Mouse (Mus musculus) midbrain, embryonic 12.5 days (tissue): ENCODE measurements around the gene 1700012B07Rik. TPM values are rescaled to one million over a fixed set of nuclear protein-coding genes. Genes with fewer than 3 reads are reported as not detected.

Experiments used
- ATAC-seq: fragments of 200-750 bp; cut with Nextera tagmentation; 2 replicates; pipeline ENCODE4 v1.8.0; 2017; ENCODE audit warnings: low read depth, moderate TSS enrichment, moderate library complexity; ENCODE audit not compliant: low FRiP score
- H3K27ac ChIP-seq: fragments of 300-500 bp; sonication (generic); replicated peaks from 2 replicates; pipeline ENCODE4 v1.5.1; 2016; ENCODE audit warnings: mild to moderate bottlenecking
- H3K27me3 ChIP-seq: fragments of 300-500 bp; sonication (generic); 2 replicates; pipeline ENCODE4 v1.6.1; 2016; ENCODE audit warnings: mild to moderate bottlenecking
- H3K36me3 ChIP-seq: fragments of 300-500 bp; sonication (generic); 2 replicates; pipeline ENCODE4 v1.6.1; 2016
- H3K4me1 ChIP-seq: fragments of 300-500 bp; sonication (generic); 2 replicates; pipeline ENCODE4 v1.6.1; 2016
- H3K4me2 ChIP-seq: fragments of 300-500 bp; sonication (generic); replicated peaks from 2 replicates; pipeline ENCODE4 v1.6.1; 2016; ENCODE audit warnings: mild to moderate bottlenecking, moderate library complexity
- H3K4me3 ChIP-seq: fragments of 300-500 bp; sonication (generic); 2 replicates; pipeline ENCODE4 v1.5.1; 2016; ENCODE audit warnings: mild to moderate bottlenecking
- H3K9ac ChIP-seq: fragments of 300-500 bp; sonication (generic); replicated peaks from 2 replicates; pipeline ENCODE4 v1.6.1; 2016; ENCODE audit warnings: mild to moderate bottlenecking, moderate library complexity
- H3K9me3 ChIP-seq: fragments of 300-500 bp; sonication (generic); 2 replicates; pipeline ENCODE4 v1.6.1; 2016; ENCODE audit warnings: mild to moderate bottlenecking
- WGBS: fragments of 180-500 bp; shearing (Covaris S2); methylation state at CpG from one replicate; pipeline ENCODE4 v1.1.7; 2016; 5-methylcytosine and 5-hydroxymethylcytosine counted together
- polyA plus RNA-seq: library from polyadenylated mRNA; unstranded; fragments of >200 nt; fragmentation: Nextera tagmentation; extraction: Ambion mirVana; gene quantifications from 2 replicates; pipeline ENCODE4 v1.2.1, GENCODE M21; 2016

1700012B07Rik gene
- not detected in 2 replicates for polyA plus RNA-seq

DNA sequence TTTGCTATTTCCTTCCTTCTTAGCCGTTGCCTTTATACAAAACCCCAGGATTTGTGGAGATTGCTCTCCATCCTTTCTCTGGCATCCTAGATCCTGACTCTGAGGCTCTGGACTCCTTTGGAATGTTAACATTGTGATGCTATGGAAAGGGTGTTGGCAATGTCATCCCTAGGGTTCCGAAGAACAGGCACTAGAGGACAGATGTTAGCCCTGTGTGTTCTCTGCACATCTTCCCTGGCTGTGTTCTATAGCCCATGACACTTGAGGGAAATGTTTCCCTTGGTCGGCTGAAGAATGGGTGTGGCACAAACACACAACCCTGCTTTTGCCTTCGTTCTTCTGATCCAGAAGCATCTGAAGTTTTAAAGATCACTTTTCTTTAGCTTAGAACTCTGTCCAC is at the start of gene 1700012B07Rik:
Gene 1700012B07Rik (minus strand): TSS at position 101 of the 400 bp plus-strand sequence.
- Histone ChIP-seq H3K9me3 (peaks cover 5% of the 10 kb centered on the region; the same call in 1 of the 2 replicates), H3K36me3 (no peaks in the 10 kb centered on the region), H3K4me1 (0 out of 2 replicates have a peak, but pooled peaks cover 3% of the 10 kb centered on the region), H3K27me3 (no peaks in the 10 kb centered on the region), H3K9ac (no peak within 1 kb of the TSS), H3K4me3 (no peak within 1 kb of the TSS), H3K27ac (no peak within 1 kb of the TSS), H3K4me2 (no peak within 1 kb of the TSS)
- WGBS: 85% methylated on average over 4 of the region's 4 CpGs
- no peak for ATAC-seq

DNA sequence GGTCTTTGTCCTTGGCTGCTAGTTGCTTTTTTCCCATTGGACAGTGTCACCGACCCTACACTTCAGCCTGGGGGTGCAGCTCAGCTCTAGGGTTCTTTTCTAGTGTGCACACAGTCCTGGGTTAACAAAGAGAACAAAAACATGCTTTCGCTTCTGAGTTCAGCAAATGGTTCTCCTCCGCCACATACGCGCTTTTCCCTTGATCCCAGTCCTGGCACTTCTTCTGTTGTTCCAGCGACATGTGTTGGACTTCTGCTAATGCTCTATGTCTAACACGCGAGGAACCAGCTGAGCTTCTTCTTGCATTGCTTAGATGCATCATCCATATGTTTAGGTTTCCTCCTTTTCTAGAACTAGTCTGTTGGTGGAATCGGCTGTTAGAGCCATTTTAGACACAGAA is 48.9 kb upstream of the 1700012B07Rik start:
- Histone ChIP-seq H3K9me3 (no peaks in the 10 kb centered on the region), H3K27me3 (0 out of 2 replicates have a peak, but pooled peaks cover 4% of the 10 kb centered on the region), H3K4me2 (no peak overlapping the region), H3K4me1 (no peaks in the 10 kb centered on the region), H3K27ac (no peak overlapping the region), H3K4me3 (no peak overlapping the region), H3K36me3 (no peaks in the 10 kb centered on the region), H3K9ac (no peak overlapping the region)
- no peak for ATAC-seq
- 78% methylated on average over 9 of the region's 9 CpGs for WGBS

DNA sequence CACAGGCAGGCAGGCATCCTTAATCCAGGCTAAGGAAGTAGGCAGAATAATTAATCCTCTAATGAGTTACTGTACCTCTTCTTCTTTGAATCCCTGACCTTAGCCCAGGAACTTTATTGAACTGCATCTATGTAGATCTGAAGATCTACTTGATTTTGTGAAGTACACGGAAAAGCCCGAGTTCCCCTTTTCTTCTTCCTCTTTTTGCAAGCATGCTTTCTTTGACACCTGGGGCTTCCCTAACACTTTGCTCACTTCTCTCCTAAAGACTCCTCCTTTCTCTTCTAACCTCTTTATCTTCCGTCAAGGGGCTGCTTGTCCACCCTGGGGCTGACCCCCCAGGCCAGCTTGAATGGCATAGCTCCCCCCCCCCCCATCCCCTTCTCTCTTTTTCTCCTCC is 48.0 kb upstream of the 1700012B07Rik start:
- Histone ChIP-seq H3K4me1 (no peaks in the 10 kb centered on the region), H3K9me3 (no peaks in the 10 kb centered on the region), H3K4me2 (no peak overlapping the region), H3K27me3 (0 out of 2 replicates have a peak, but pooled peaks cover 4% of the 10 kb centered on the region), H3K27ac (no peak overlapping the region), H3K4me3 (no peak overlapping the region), H3K9ac (no peak overlapping the region), H3K36me3 (no peaks in the 10 kb centered on the region)
- no peak for ATAC-seq
- WGBS: 79% methylated on average over 3 of the region's 3 CpGs

DNA sequence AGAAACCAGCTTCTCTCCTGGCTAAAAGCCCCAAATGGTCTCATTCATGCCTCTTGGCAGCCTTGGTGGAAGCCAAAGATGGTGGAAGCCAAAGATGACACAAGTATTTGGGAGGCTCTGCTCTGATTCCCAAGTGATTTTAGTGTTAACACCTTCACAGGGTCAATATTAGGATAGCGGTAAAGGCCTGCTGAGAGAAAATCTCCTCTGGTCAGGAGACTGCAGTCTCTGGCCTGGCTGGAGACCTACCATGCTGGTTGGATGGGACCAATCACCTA is 47.6 kb upstream of the 1700012B07Rik start:
- no peak overlapping the region for H3K4me3 ChIP-seq
- no peak overlapping the region for H3K9ac ChIP-seq
- no peaks in the 10 kb centered on the region for H3K36me3 ChIP-seq
- H3K27ac ChIP-seq: no peak overlapping the region
- H3K27me3 ChIP-seq: 0 out of 2 replicates have a peak, but pooled peaks cover 4% of the 10 kb centered on the region
- no peaks in the 10 kb centered on the region for H3K4me1 ChIP-seq
- H3K4me2 ChIP-seq: no peak overlapping the region
- no peak for ATAC-seq
- H3K9me3 ChIP-seq: no peaks in the 10 kb centered on the region
- 97% methylated on average over 1 of the region's 1 CpGs for WGBS

DNA sequence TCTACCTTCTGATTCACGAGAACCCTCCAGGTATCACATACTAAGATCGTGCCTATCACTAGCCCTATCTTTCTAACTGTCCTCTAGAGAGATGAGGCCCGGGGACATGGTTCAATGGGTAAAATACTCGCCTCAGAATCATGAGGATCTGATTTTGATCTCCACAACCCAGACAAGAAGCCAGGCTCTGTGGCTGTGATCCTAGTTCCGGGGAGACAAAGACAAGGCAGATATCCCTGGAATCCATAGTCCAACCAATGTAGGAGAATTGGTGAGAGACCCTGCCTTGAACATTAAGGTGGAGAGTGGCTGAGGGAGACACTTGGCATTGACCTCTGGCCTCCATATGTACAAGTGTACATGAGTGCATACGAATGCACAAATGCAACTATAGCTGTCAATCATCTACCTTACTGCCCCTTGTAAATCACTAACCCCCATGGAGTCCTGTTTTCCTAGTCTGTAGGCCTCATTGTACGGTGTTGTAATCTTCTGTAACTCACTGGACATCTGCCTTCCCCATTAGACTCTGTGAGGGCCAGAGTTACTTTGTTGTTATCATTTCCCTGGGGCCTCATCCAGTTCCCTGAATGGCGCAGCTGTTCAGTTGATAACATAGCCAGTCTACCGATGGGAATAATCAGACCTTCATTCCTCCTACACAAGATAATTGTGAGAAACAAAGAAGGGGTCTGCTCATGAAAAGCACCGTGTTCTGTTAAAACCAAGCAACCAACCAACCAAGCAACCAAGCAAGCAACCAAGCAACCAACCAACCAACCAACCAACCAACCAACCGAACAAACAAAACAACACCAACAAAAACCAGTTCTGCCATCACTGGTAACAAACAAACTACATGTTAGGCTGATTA is 47.0 kb upstream of the 1700012B07Rik start:
- H3K4me1 ChIP-seq: no peaks in the 10 kb centered on the region
- 87% methylated on average over 11 of the region's 11 CpGs for WGBS
- ATAC-seq: no peak
- 0 out of 2 replicates have a peak, but pooled peaks cover 4% of the 10 kb centered on the region for H3K27me3 ChIP-seq
- H3K4me2 ChIP-seq: no peak overlapping the region
- no peaks in the 10 kb centered on the region for H3K9me3 ChIP-seq
- H3K9ac ChIP-seq: no peak overlapping the region
- H3K36me3 ChIP-seq: no peaks in the 10 kb centered on the region
- no peak overlapping the region for H3K4me3 ChIP-seq
- no peak overlapping the region for H3K27ac ChIP-seq

DNA sequence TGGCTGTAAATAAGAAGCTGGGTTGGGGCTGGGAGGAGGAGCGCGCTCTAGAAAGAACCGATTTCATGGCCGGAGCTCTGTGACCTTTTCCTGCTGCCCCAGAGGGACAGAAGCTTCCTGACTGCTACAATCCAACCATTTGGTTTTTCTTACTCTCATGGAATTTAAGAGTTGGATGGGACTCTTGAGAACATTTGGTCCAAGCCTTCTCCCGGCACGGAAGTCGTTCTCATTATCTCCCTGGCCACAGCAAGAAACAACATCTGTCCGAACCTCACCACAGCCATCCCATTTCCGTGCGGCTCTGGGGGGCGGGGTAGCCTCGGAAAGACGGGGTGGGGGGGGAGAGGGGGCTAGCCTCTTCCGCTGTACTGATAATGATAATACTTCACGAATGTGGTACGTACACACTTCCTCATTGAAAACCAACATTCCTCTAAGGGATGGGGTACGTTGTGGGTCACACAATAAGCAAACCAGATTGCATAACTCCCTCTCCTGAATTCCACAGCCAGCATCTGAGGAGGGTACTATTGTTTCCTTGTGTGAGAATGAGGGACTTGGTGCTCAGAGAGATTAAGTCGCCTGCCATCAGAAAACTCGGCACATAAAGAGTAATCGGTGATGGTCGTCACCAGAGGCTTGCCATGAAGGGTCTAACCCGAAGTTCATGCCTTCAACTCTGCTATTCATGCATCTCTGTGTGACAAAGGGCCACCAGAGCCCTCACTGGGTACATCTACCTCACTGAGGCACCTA is 46.2 kb upstream of the 1700012B07Rik start:
- Histone ChIP-seq H3K27me3 (0 out of 2 replicates have a peak, but pooled peaks cover 4% of the 10 kb centered on the region), H3K9ac (no peak overlapping the region), H3K4me1 (no peaks in the 10 kb centered on the region), H3K27ac (no peak overlapping the region), H3K9me3 (no peaks in the 10 kb centered on the region), H3K4me3 (no peak overlapping the region), H3K36me3 (no peaks in the 10 kb centered on the region), H3K4me2 (no peak overlapping the region)
- no peak; the same call in 1 of the 2 replicates for ATAC-seq
- 85% methylated on average over 22 of the region's 22 CpGs for WGBS

DNA sequence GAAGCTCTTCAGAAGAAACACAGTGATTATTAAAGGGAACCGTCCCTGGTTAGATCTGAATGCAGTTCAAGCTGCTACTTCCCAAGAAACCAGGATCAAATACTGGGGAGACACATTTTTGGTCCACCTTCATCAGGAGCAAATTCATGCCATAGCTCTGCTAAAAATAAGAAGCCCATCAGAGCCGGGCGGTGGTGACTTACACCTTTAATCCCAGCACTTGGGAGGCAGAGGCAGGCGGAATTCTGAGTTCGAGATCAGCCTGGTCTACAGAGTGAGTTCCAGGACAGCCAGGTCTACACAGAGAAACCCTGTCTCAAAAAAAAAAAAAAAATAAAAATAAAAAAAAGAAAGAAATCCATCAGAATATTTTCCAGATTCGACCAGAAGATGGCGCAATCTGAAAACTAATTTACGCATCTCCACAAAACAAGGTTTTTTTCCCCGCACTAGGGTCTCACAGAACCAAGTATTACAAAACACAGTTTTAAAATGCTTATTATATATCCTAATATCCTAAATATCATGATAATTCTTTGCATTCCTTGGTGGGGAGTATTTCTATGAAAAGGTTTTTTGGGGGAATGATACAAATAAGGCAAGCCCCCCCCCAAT is 45.4 kb upstream of the 1700012B07Rik start:
- Histone ChIP-seq H3K27me3 (0 out of 2 replicates have a peak, but pooled peaks cover 3% of the 10 kb centered on the region), H3K9me3 (no peaks in the 10 kb centered on the region), H3K9ac (no peak overlapping the region), H3K4me3 (no peak overlapping the region), H3K4me1 (no peaks in the 10 kb centered on the region), H3K27ac (no peak overlapping the region), H3K36me3 (no peaks in the 10 kb centered on the region), H3K4me2 (no peak overlapping the region)
- 50% methylated on average over 9 of the region's 9 CpGs for WGBS
- no peak; the same call in 1 of the 2 replicates for ATAC-seq

DNA sequence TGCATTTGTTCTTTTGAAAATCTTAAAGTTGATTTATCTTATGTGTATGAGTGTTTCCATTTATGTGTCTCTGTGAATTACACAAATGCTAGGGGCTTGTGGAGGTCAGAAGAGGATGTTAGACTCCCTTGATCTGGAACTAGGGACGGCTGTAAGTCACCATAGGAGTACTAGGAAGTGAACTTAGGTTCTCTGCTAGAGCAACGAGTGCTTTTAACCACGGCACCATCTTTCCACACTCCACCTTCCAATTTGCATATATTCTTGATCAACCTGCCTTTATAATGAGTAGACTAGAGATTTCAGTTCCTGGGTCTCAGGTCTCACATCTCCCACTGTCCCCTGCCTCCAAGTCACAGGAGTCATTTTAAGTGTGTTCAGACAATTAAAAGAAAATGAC is 44.8 kb upstream of the 1700012B07Rik start:
- H3K36me3 ChIP-seq: no peaks in the 10 kb centered on the region
- no peaks in the 10 kb centered on the region for H3K27me3 ChIP-seq
- no peak for ATAC-seq
- no peak overlapping the region for H3K9ac ChIP-seq
- WGBS: 80% methylated on average over 3 of the region's 3 CpGs
- H3K4me3 ChIP-seq: no peak overlapping the region
- no peak overlapping the region for H3K4me2 ChIP-seq
- no peaks in the 10 kb centered on the region for H3K9me3 ChIP-seq
- H3K4me1 ChIP-seq: no peaks in the 10 kb centered on the region
- H3K27ac ChIP-seq: no peak overlapping the region

DNA sequence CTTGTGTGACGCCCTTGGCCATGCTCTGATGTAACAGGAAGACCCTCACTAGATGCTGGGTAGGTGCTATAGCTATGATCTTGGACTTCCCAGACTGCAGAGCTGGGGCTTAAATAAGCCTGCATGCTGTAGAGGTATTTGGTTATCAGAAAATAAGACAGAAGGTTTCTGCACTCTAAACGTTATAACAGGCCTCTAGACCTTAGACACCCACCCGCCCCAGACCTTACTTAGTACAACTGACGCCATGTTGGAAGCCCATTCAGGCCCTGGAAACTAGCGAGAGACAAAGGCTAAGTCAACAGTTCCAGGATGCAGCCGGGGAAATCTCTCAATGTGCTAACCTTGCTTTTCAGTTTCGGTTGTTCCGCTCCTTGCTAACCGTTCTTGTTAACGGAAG is 44.2 kb upstream of the 1700012B07Rik start:
- WGBS: 88% methylated on average over 10 of the region's 10 CpGs

DNA sequence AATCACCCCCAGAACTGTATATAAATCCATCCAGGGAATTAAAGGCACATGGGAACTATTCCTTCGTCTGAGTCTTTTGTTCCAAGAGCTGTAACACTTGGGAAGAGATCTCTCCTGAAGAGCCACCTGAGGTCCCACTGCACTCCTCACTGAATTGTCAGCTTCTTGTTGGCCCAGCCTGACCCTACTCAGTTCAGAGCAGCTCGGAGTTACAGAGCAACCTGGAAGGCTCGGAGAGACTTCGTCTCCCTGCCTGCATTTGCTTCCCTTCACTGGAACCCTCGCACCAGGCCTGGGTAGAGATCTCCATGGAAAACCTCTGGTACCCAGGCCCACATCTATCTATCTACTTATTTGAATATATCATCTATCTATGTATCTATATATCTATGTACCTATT is 40.0 kb upstream of the 1700012B07Rik start:
- H3K27me3 ChIP-seq: no peaks in the 10 kb centered on the region
- no peak overlapping the region for H3K4me3 ChIP-seq
- no peaks in the 10 kb centered on the region for H3K9me3 ChIP-seq
- H3K9ac ChIP-seq: no peak overlapping the region
- no peak overlapping the region for H3K4me2 ChIP-seq
- no peak overlapping the region for H3K27ac ChIP-seq
- 92% methylated on average over 5 of the region's 5 CpGs for WGBS
- H3K36me3 ChIP-seq: no peaks in the 10 kb centered on the region
- H3K4me1 ChIP-seq: no peaks in the 10 kb centered on the region
- ATAC-seq: no peak

More for the DNA sequence above, 44.2 kb upstream of the 1700012B07Rik start:
- Histone ChIP-seq H3K36me3 (no peaks in the 10 kb centered on the region), H3K9ac (no peak overlapping the region), H3K9me3 (no peaks in the 10 kb centered on the region), H3K27me3 (no peaks in the 10 kb centered on the region), H3K4me1 (no peaks in the 10 kb centered on the region), H3K27ac (no peak overlapping the region), H3K4me2 (no peak overlapping the region), H3K4me3 (no peak overlapping the region)
- ATAC-seq: no peak

DNA sequence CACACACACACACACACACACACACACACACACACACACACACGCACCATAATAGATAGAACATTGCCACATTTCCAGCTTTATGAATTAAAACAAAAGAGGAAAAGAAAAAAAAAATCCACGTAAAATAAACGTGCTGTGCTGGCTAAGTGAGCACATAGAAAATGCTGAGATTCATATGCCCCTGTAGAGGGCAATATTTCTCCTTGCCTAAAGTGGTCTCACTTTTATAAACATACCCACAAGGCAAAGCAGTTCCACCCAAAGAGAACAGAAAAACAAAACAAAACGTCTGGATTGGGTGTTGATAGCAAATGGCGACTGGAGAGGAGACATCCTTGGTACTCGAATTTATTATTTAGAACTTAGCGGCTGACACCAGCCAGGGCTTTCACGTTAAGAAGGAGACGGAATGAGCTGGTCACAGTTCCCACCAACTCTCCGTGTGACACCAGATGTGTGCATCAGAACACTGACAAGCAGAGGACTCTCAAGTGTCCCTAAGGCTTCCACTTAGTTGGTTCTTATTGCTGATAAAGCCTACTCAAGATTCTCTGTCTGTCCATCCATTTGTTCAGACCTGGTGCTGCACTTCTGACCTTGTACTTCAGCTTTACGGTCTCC is 38.8 kb upstream of the 1700012B07Rik start:
- no peak for ATAC-seq
- H3K27ac ChIP-seq: no peak overlapping the region
- no peak overlapping the region for H3K4me2 ChIP-seq
- H3K4me3 ChIP-seq: no peak overlapping the region
- 86% methylated on average over 11 of the region's 11 CpGs for WGBS
- H3K36me3 ChIP-seq: no peaks in the 10 kb centered on the region
- H3K9me3 ChIP-seq: no peaks in the 10 kb centered on the region
- H3K4me1 ChIP-seq: no peaks in the 10 kb centered on the region
- H3K9ac ChIP-seq: no peak overlapping the region
- no peaks in the 10 kb centered on the region for H3K27me3 ChIP-seq
